Mouse (Mus musculus): ENCODE data around the gene Grwd1. TPM values are rescaled to one million over a fixed set of nuclear protein-coding genes. Genes with fewer than 3 reads are reported as not detected.

Gene Grwd1
- polyA plus RNA-seq, 2 experiments, result 12.8 to 23.0 TPM

DNA sequence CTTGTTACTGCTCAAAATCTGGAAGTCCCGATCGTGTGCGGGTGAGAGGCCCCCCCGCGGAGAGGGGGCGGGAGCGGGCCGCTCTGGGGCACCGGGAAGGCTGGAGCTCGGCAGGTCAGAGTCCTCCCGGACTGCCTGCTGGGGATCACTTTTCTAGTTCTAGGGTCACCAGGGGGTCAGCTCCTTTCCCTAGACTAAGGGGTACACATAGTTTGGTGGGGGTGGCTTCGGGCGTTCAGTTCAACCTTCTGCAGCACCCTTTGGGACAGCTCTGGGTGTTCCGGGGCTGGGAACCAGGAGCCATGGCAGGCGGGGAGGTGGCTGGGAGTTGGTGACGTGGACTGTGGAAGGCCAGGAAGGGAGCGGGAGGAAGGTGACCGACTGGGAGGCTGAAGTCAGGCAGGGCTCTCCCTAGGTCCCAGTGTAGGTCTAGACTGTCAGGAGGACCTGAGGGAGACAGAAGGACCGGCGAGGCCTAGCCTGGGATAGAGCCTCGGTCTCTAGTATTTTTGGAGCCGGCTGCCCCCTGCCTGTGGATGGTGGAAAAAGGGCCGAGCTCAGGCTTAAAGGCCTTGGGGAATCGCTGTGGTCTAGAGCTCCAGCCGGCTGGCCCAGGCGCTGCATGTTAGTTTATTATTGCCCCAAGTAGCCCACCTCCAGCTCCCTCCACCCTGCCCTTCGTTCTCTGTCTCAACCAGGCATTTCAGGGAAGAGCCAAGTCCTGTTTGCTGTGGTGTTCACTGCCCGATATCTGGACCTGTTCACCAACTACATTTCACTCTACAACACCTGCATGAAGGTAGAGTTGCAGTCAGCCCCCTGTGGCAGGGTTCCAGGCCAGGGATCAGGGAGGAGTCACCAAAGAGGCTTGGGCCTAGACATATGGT is 42.6 kb upstream of the Grwd1 start:
- H3K27ac ChIP-seq, result peak overlapping the region; percentile 80
- peaks cover 30% of the 10 kb centered on the region for H3K36me3 ChIP-seq (replicated peaks; ENCODE audit: control insufficient read depth, insufficient read depth, low read depth)
- TF ChIP-seq EP300 (IDR thresholded peaks at IDR 0.05; ENCODE audit: low read depth) (no peak), CTCF (IDR thresholded peaks at IDR 0.05; ENCODE audit: low read depth) (peak; percentile 55)
- ATAC-seq (ENCODE audit: insufficient read depth) (peak; percentile 73), DNase-seq (ENCODE audit: low read depth in 3 of 3, low spot score in 3 of 3) (peak in 2 of 3 experiments; percentile 35 to 44)
- peak overlapping the region; percentile 98 for H3K4me2 ChIP-seq (ENCODE audit: low read depth)
- H3K4me1 ChIP-seq (replicated peaks; ENCODE audit: control insufficient read depth in 2 of 2, insufficient read depth in 2 of 2, low read length in 1 of 2), result peaks cover 0 to 8% of the 10 kb centered on the region in 2 experiments; a peak in 2 of 4 replicates
- WGBS (ENCODE audit: insufficient replicate concordance), result 2% methylated on average over 28 of the region's 28 CpGs
- no peaks in the 10 kb centered on the region for H3K9me3 ChIP-seq (ENCODE audit: control insufficient read depth, low read length)
- H3K27me3 ChIP-seq (ENCODE audit: control insufficient read depth, insufficient read depth, low read length), result peaks cover 39% of the 10 kb centered on the region
- H3K9ac ChIP-seq (replicated peaks), result peak overlapping the region; percentile 97
- peak overlapping the region; percentile 78 to 94 for H3K4me3 ChIP-seq (ENCODE audit: insufficient read depth in 1 of 2, low read depth in 2 of 2, low read length in 2 of 2)

- Histone ChIP-seq H3K9ac (replicated peaks) (peak within 1 kb of the TSS; percentile 97), H3K4me2 (ENCODE audit: low read depth) (peak within 1 kb of the TSS; percentile 98), H3K36me3 (replicated peaks; ENCODE audit: control insufficient read depth, insufficient read depth, low read depth) (peaks cover 26% of the 10 kb centered on the region), H3K27me3 (ENCODE audit: control insufficient read depth, insufficient read depth, low read length) (peaks cover 46% of the 10 kb centered on the region), H3K9me3 (ENCODE audit: control insufficient read depth, low read length) (no peaks in the 10 kb centered on the region), H3K4me1 (replicated peaks; ENCODE audit: control insufficient read depth in 2 of 2, insufficient read depth in 2 of 2, low read length in 1 of 2) (peaks cover 0 to 8% of the 10 kb centered on the region in 2 experiments; a peak in 2 of 4 replicates), H3K4me3 (ENCODE audit: insufficient read depth in 1 of 2, low read depth in 2 of 2, low read length in 2 of 2) (peak within 1 kb of the TSS; percentile 78 to 94), H3K27ac (peak within 1 kb of the TSS; percentile 80)
- TF ChIP-seq EP300 (IDR thresholded peaks at IDR 0.05; ENCODE audit: low read depth) (no peak), CTCF (IDR thresholded peaks at IDR 0.05; ENCODE audit: low read depth) (peak; percentile 98)
- WGBS (ENCODE audit: insufficient replicate concordance), result under 1% methylated on average over 18 of the region's 18 CpGs
- DNase-seq (ENCODE audit: low read depth in 3 of 3, low spot score in 3 of 3) (peak; percentile 73 to 76 (median 75)), ATAC-seq (ENCODE audit: insufficient read depth) (peak; percentile 82)
Measured at GRCm38 (mm10) chr7:45872624-45873023, 41.9 kb upstream of the Grwd1 start, which contains the start of gene Kdelr1. Gene Kdelr1 (plus strand): TSS chr7:45872772.

GRCm38 (mm10) chr7:45870282-45871058 is 39.7 kb upstream of the Grwd1 start:
- peaks cover 62% of the 10 kb centered on the region for H3K27me3 ChIP-seq (ENCODE audit: control insufficient read depth, insufficient read depth, low read length)

GRCm38 (mm10) chr7:45869787-45870186 is 39.0 kb upstream of the Grwd1 start:
- WGBS (ENCODE audit: insufficient replicate concordance), result 4% methylated on average over 14 of the region's 14 CpGs
- DNase-seq (ENCODE audit: low read depth in 3 of 3, low spot score in 3 of 3) (no peak), ATAC-seq (ENCODE audit: insufficient read depth) (no peak)
- Histone ChIP-seq H3K4me2 (ENCODE audit: low read depth) (no peak overlapping the region), H3K9ac (replicated peaks) (no peak overlapping the region), H3K4me3 (ENCODE audit: insufficient read depth in 1 of 2, low read depth in 2 of 2, low read length in 2 of 2) (no peak overlapping the region), H3K4me1 (replicated peaks; ENCODE audit: control insufficient read depth in 2 of 2, insufficient read depth in 2 of 2, low read length in 1 of 2) (peaks cover 0 to 11% of the 10 kb centered on the region in 2 experiments; a peak in 2 of 4 replicates), H3K27me3 (ENCODE audit: control insufficient read depth, insufficient read depth, low read length) (peaks cover 62% of the 10 kb centered on the region), H3K36me3 (replicated peaks; ENCODE audit: control insufficient read depth, insufficient read depth, low read depth) (peaks cover 4% of the 10 kb centered on the region), H3K9me3 (ENCODE audit: control insufficient read depth, low read length) (no peaks in the 10 kb centered on the region), H3K27ac (no peak overlapping the region)
- TF ChIP-seq CTCF (IDR thresholded peaks at IDR 0.05; ENCODE audit: low read depth), result no peak
- TF ChIP-seq EP300 (IDR thresholded peaks at IDR 0.05; ENCODE audit: low read depth), result no peak

More at GRCm38 (mm10) chr7:45870282-45871058, 39.7 kb upstream of the Grwd1 start:
- Histone ChIP-seq H3K27ac (no peak overlapping the region), H3K36me3 (replicated peaks; ENCODE audit: control insufficient read depth, insufficient read depth, low read depth) (peaks cover 8% of the 10 kb centered on the region), H3K9me3 (ENCODE audit: control insufficient read depth, low read length) (no peaks in the 10 kb centered on the region), H3K4me2 (ENCODE audit: low read depth) (no peak overlapping the region), H3K4me3 (ENCODE audit: insufficient read depth in 1 of 2, low read depth in 2 of 2, low read length in 2 of 2) (no peak overlapping the region), H3K9ac (replicated peaks) (no peak overlapping the region), H3K4me1 (replicated peaks; ENCODE audit: control insufficient read depth in 2 of 2, insufficient read depth in 2 of 2, low read length in 1 of 2) (peaks cover 0 to 11% of the 10 kb centered on the region in 2 experiments; a peak in 2 of 4 replicates)
- no peak for ATAC-seq (ENCODE audit: insufficient read depth)
- no peak for DNase-seq (ENCODE audit: low read depth in 3 of 3, low spot score in 3 of 3)
- TF ChIP-seq EP300 (IDR thresholded peaks at IDR 0.05; ENCODE audit: low read depth) (no peak), CTCF (IDR thresholded peaks at IDR 0.05; ENCODE audit: low read depth) (no peak)
- 3% methylated on average over 30 of the region's 30 CpGs for WGBS (ENCODE audit: insufficient replicate concordance)
